Mouse (Mus musculus): ENCODE results near the gene Plagl1.
"Not testable (repeated sequence)": the region's sequence is repeated elsewhere in the genome, so short reads cannot be mapped to it uniquely, and the experiment has no call there.

Plagl1 gene

GRCm38 (mm10) chr10:13060021-13060668 lies at the start of gene Plagl1:
Gene Plagl1 (plus strand): TSS chr10:13060504.
- DNase-seq (ENCODE audit: low spot score), result no peak

DNA sequence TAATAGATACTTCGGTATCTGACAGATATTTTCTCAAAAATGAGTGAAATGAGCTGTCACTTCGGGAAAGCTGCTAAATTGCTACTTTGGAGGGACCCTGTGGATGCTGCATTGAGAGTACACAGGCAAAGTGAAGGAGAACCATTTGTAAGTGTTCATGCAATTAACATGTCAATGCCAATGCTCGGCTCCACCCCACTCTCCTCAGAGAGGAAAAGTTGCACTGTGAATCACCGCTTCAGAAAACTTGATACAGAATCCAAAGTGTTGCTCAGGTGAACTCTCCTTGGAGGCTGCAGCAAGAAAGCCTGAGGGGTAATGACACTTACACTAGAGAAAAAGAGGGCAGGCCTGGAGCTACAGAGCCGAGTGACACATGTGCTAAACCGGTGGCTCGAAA lies 46.3 kb upstream of the Plagl1 start:
- DNase-seq (ENCODE audit: low spot score), result no peak

- peak; percentile 84 for DNase-seq (ENCODE audit: low spot score)
Observed at GRCm38 (mm10) chr10:13016573-13016972, 43.7 kb upstream of the Plagl1 start.

DNA sequence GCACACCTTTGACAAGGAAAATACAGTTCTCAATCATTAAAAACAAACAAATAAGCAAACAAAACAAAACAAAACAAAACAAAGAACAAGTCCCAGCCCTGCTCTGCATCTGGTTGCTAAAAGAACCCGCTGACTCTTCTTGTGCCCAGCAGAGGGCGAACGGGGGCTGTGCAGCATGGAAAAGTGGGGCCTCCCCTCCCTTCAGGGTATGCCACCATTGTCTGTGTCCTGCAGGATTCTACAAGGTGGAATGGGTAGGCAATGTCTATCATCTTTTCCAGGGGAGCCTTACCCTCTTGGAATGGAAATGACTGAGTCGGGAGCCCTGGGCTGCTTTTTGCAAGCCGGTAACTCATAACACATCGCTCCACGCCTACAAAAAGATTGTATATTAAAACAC lies 41.8 kb upstream of the Plagl1 start:
- DNase-seq (ENCODE audit: low spot score), result peak; percentile 66

DNA sequence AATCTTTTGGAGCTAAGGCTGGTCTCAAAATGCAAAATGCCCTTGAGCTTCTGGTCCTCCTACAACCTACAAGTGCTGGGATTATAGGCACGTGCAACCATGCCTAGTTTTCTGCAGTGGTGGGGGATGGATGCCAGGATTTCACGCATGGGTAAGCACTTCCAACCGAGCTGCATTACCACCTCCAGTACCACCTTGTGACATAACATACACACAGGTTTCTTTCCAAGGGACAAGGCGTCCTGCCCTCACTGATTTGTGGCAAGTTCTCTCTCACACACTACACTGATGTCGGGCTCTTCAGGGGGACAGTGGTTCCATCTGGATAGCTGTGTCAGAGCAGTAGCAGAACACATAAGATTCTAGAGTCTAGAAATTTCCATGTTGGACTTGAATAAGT lies 41.3 kb upstream of the Plagl1 start:
- DNase-seq (ENCODE audit: low spot score), result no peak

GRCm38 (mm10) chr10:13022103-13022502 lies 38.2 kb upstream of the Plagl1 start:
- no peak for DNase-seq (ENCODE audit: low spot score)

DNA sequence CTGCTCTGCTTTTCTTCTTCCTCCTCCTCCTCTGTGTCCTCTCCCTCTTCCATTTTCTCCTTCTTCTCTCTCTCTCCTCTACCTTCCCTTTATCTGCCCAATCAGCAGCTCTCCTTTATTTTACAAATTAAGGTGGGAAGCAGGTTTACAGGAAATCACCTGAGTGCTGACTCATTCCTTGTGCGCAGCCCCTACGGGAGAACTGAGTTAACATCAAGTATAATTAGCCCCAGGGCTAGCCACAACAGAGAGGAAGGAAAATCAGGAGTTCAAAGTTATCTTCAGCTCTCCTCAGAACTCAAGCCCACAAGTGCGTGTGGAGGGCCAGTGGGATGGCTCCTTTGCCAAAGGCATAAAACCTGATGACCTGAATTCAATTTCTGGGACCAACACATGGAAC lies 36.3 kb upstream of the Plagl1 start:
- DNase-seq (ENCODE audit: low spot score), result not testable (repeated sequence)

DNA sequence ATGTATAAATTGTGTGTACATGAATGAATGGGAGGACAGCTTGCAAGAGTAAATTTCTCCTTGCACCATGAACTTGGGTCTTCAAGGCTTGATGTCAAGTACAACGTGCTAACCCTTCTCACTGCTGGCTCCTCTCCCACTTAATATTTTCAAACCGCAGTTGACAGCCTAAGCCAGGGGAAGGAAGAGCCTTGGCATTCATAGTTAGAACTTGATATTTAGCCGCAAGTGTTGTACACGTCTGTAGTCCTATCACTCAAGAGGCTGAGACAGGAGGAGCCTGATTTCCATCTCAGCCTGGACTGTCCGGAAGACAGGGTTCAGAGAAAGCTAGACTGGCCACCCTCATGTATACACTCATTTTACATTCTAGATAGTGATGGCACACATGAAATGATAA lies 32.6 kb upstream of the Plagl1 start:
- DNase-seq (ENCODE audit: low spot score), result no peak

- no peak for DNase-seq (ENCODE audit: low spot score)
Observed at GRCm38 (mm10) chr10:13028215-13028614, 32.1 kb upstream of the Plagl1 start.

DNA sequence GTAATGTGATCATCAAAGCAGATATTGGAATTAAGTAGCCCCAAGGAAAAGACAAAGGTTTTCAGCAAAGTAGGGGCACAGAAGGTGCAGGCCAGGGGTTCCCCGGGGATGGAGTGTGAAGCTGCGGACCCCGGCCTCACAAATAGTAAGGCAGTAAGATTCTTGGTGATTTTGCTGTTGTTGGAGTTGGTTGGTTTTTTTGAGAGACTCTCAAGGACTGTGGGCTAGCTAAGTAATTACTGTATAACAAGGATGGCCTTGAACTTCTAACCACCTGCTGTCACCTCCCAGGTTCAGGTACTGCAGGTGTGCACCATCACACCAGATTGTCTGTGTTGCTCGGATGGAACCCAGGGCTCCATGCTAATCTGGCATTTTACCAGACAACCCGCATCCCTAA lies 30.9 kb upstream of the Plagl1 start:
- DNase-seq (ENCODE audit: low spot score), result no peak

- DNase-seq (ENCODE audit: low spot score), result no peak
Observed at GRCm38 (mm10) chr10:13035270-13035669, 25.0 kb upstream of the Plagl1 start.

- DNase-seq (ENCODE audit: low spot score), result no peak
Observed at GRCm38 (mm10) chr10:13039637-13040174, 20.6 kb upstream of the Plagl1 start.

- DNase-seq (ENCODE audit: low spot score), result no peak
Observed at GRCm38 (mm10) chr10:13044659-13045058, 15.6 kb upstream of the Plagl1 start.

DNA sequence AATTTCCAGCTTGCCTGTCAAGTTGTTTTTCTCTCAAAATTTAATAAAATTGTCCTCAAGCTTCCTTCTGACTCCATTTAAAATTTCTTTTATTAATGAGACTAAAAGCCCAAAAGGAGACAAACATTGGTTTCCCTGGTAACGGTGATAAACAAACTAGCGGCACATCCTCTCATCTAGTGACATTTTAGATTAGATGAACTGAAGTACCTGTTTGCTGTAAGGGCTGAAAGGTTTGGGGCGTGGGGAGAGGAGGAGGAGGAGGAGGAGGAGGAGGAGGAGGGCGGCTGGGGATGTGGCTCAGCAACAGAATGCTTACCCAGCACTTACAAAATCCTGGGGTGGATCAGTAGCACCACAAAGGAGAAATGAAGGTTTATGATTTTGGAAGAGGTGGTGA lies 12.5 kb upstream of the Plagl1 start:
- DNase-seq (ENCODE audit: low spot score), result no peak

GRCm38 (mm10) chr10:13056863-13057381 lies 3.4 kb upstream of the Plagl1 start:
- DNase-seq (ENCODE audit: low spot score), result no peak

DNA sequence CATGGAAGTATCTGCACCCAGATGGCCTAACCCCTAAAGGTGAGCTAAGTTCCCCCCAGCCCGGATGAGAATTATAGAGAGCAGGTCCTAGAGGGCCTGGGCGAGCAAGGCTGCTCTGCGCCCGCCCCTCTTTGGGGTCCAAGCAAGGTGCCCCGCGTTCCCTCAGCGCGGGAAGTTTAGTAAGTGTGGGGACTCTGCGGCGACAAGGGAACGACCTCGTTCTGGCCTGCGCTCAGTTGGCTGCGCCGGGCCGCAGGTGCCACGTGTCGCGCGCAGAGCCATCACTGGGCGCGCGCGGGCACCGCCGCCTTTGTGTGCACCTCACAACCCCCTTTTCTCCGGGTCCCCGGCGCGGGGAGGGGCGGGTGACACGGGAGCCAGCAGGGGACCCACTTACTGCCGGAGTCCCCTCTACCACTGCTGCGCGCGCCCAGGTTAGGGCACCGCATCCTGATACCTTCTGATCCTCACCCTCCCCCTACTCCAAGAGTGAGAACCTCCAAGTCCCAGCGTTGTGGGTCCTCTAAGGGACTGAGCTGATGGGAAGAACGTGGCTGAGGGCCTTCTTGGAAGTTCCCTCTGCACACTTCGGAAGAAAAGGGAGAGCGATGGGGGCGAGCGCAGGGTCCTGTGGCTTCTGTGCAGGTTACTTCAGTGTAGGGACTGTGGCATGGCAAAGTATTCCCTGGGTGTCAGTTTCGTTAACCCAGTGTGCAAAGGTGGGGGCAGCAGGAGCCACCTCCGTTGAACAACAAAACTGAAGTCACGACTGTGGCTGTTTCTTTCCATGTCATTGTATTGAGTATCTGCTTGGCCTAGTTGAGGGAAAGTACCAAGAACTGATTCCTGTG lies 742 bp downstream of the Plagl1 start:
- DNase-seq (ENCODE audit: low spot score), result peak; percentile 41

- DNase-seq (ENCODE audit: low spot score), result no peak
Observed at GRCm38 (mm10) chr10:13062373-13062772, 2.1 kb downstream of the Plagl1 start.

DNA sequence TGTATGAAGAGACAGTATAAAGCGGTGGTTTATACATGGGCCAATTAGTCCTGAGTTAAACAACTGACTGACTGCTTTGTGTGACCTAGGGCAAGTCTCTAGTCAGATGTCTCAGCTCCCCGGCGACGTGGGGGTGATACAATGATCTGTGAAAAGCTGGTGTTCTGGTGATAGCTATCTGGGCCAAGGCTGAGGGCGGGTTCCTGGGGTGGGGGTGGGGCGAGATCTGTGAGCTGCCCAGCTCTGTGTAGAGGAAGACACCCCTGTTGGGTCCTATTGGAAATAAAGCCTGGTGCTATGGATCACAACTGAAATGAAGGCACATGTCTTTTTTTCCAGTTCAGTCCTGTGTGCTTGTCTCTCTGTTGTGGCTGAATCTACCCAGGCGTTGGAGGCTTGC lies 3.2 kb downstream of the Plagl1 start:
- no peak for DNase-seq (ENCODE audit: low spot score)

DNA sequence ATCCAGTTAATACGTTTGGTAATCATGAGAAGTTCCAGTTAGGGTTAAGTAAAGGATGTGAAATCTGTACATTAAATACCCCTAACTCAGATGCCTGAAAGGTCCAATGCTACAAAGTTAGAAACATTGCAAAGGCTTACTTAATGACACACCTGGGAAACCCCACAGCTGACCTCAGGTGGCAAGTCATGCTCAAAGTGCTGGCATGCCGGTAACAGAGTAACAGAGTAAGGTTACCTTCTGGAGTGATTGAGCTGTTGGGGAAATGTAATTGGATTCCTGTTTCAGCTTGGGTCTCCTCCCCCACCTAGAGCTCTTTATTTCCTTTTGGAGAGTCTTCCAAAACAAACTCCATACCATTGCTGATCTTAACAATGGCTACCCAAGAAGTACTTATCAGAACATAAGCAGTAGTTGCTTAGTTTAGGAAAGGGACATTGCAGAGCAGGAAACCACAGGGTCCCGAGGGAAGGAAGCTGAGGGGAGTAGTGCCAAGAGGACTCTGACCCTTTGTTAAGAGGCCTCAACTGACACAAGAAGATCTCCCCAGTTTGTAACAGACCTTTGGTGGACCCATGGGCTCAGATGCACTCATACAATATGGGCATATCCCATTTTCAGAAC lies 4.9 kb downstream of the Plagl1 start:
- no peak for DNase-seq (ENCODE audit: low spot score)

DNA sequence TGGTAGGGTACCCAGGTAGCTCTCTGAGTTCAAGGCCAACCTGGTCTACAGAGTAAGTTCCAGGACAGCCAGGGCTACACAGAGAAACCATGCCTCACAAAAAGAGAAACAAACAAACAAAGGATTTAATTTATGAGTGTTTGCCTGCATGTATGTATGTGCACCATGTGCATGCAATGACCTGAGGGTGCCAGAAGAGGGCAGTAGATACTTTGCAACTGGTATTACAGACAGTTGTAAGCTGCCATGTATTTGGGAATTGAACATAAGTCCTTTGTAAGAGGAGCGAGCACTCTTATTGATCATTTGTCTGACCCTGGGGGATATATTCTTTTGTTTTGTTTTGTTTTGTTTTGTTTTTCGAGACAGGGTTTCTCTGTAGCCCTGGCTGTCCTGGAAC lies 10.7 kb downstream of the Plagl1 start:
- no peak for DNase-seq (ENCODE audit: low spot score)

DNA sequence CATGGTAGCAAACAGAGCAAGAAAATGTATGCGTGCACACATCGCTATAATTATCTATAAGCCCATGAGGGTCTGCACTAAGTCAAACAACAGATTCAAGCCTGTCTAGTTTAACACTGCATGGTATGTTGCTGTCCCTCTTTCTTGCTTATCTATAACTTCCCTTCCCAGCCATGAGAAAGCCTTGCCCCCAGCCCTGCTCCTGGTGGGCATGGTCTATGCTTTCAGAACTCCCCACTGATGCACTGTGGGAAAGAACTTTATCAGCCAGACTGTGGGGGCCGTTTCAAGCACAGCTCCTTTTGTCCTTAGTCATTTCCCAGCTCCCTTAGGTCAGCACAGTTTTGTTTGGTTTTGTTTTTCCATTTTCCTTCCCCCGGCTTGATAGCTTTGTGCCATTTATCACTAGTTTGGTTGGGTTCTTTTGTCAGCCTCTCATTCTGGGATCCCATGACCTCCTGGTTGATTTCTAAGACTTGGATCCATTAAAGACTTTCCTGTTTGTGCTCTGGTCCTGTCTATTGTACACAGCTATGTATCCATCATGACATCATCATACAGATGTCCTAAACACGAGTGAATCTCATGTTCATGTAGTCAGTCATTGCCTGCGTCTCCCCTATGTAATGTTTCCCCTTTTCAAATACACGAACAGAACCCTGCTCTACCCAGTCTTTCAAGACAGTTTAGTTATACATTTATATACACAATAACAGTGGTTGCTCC lies 16.7 kb downstream of the Plagl1 start:
- no peak for DNase-seq (ENCODE audit: low spot score)

GRCm38 (mm10) chr10:13082459-13082858 lies 22.2 kb downstream of the Plagl1 start:
- no peak for DNase-seq (ENCODE audit: low spot score)

Measured in embryo, embryonic 10 days (tissue).